Mouse (Mus musculus) neural tube, embryonic 12.5 days (tissue): Measurements from ENCODE around the gene Zyx. TPM values are rescaled to one million over a fixed set of nuclear protein-coding genes. Genes with fewer than 3 reads are reported as not detected.

Experiments used
- ATAC-seq: fragments of 200-750 bp; cut with Nextera tagmentation; 2 replicates; pipeline ENCODE4 v1.8.0; 2017; ENCODE audit warnings: low read depth, mild to moderate bottlenecking, moderate TSS enrichment, moderate library complexity; ENCODE audit not compliant: low FRiP score
- H3K27ac ChIP-seq: fragments of 300-500 bp; sonication (generic); 2 replicates; pipeline ENCODE4 v1.5.1; 2016
- H3K27me3 ChIP-seq: fragments of 300-500 bp; sonication (generic); replicated peaks from 2 replicates; pipeline ENCODE4 v1.6.1; 2016; ENCODE audit warnings: mild to moderate bottlenecking
- H3K36me3 ChIP-seq: fragments of 300-500 bp; sonication (generic); 2 replicates; pipeline ENCODE4 v1.6.1; 2016; ENCODE audit warnings: mild to moderate bottlenecking
- H3K4me1 ChIP-seq: fragments of 300-500 bp; sonication (generic); 2 replicates; pipeline ENCODE4 v1.6.1; 2016
- H3K4me2 ChIP-seq: fragments of 300-500 bp; sonication (generic); replicated peaks from 2 replicates; pipeline ENCODE4 v1.6.1; 2016; ENCODE audit warnings: mild to moderate bottlenecking
- H3K4me3 ChIP-seq: fragments of 300-500 bp; sonication (generic); 2 replicates; pipeline ENCODE4 v1.5.1; 2016
- H3K9ac ChIP-seq: fragments of 300-500 bp; sonication (generic); 2 replicates; pipeline ENCODE4 v1.6.1; 2016; ENCODE audit warnings: mild to moderate bottlenecking
- H3K9me3 ChIP-seq: fragments of 300-500 bp; sonication (generic); 2 replicates; pipeline ENCODE4 v1.6.1; 2016; ENCODE audit warnings: mild to moderate bottlenecking
- WGBS: fragments of 180-500 bp; shearing (Covaris S2); methylation state at CpG from one replicate; pipeline ENCODE4 v1.1.7; 2016; 5-methylcytosine and 5-hydroxymethylcytosine counted together
- polyA plus RNA-seq: library from polyadenylated mRNA; unstranded; fragments of >200 nt; fragmentation: Nextera tagmentation; extraction: Ambion mirVana; gene quantifications from 2 replicates; pipeline ENCODE4 v1.2.1, GENCODE M21; 2016

Zyx gene
- polyA plus RNA-seq, 1 experiment from 2014 or later = 77.5 TPM

GRCm38 (mm10) chr6:42330946-42331345, 18.5 kb upstream of the Zyx start:
- no peak overlapping the region for H3K4me2 ChIP-seq
- 89% methylated on average over 3 of the region's 3 CpGs for WGBS
- H3K27me3 ChIP-seq = no peaks in the 10 kb centered on the region
- no peak for ATAC-seq
- H3K4me3 ChIP-seq = no peak overlapping the region
- H3K4me1 ChIP-seq = no peaks in the 10 kb centered on the region
- no peak overlapping the region for H3K9ac ChIP-seq
- H3K27ac ChIP-seq = no peak overlapping the region
- H3K36me3 ChIP-seq = no peaks in the 10 kb centered on the region
- no peaks in the 10 kb centered on the region for H3K9me3 ChIP-seq

- Histone ChIP-seq H3K9ac (no peak overlapping the region), H3K4me1 (no peaks in the 10 kb centered on the region), H3K27me3 (no peaks in the 10 kb centered on the region), H3K36me3 (no peaks in the 10 kb centered on the region), H3K27ac (no peak overlapping the region), H3K9me3 (no peaks in the 10 kb centered on the region), H3K4me2 (no peak overlapping the region), H3K4me3 (no peak overlapping the region)
- WGBS = 87% methylated on average over 2 of the region's 2 CpGs
- no peak for ATAC-seq
Measured at GRCm38 (mm10) chr6:42339189-42339588, 10.2 kb upstream of the Zyx start.

GRCm38 (mm10) chr6:42339981-42340380, 9.4 kb upstream of the Zyx start:
- ATAC-seq = no peak
- H3K36me3 ChIP-seq = no peaks in the 10 kb centered on the region
- no peaks in the 10 kb centered on the region for H3K4me1 ChIP-seq
- 88% methylated on average over 5 of the region's 5 CpGs for WGBS
- no peak overlapping the region for H3K27ac ChIP-seq
- no peaks in the 10 kb centered on the region for H3K9me3 ChIP-seq
- H3K9ac ChIP-seq = no peak overlapping the region
- no peaks in the 10 kb centered on the region for H3K27me3 ChIP-seq
- H3K4me3 ChIP-seq = no peak overlapping the region
- H3K4me2 ChIP-seq = no peak overlapping the region

- H3K36me3 ChIP-seq = no peaks in the 10 kb centered on the region
- no peak overlapping the region for H3K27ac ChIP-seq
- H3K9ac ChIP-seq = no peak overlapping the region
- ATAC-seq = no peak
- H3K4me1 ChIP-seq = no peaks in the 10 kb centered on the region
- H3K27me3 ChIP-seq = no peaks in the 10 kb centered on the region
- H3K4me3 ChIP-seq = no peak overlapping the region
- no peak overlapping the region for H3K4me2 ChIP-seq
- no peaks in the 10 kb centered on the region for H3K9me3 ChIP-seq
- WGBS = 78% methylated on average over 1 of the region's 1 CpGs
Measured at GRCm38 (mm10) chr6:42342171-42342570, 7.3 kb upstream of the Zyx start.

GRCm38 (mm10) chr6:42343361-42344120, 5.9 kb upstream of the Zyx start:
- H3K27me3 ChIP-seq = no peaks in the 10 kb centered on the region
- H3K4me3 ChIP-seq = no peak overlapping the region
- H3K4me1 ChIP-seq = no peaks in the 10 kb centered on the region
- no peaks in the 10 kb centered on the region for H3K9me3 ChIP-seq
- H3K9ac ChIP-seq = no peak overlapping the region
- no peak overlapping the region for H3K4me2 ChIP-seq
- ATAC-seq = no peak
- 87% methylated on average over 9 of the region's 9 CpGs for WGBS
- H3K27ac ChIP-seq = no peak overlapping the region
- no peaks in the 10 kb centered on the region for H3K36me3 ChIP-seq

- Histone ChIP-seq H3K27ac (no peak overlapping the region), H3K4me3 (no peak overlapping the region), H3K9me3 (no peaks in the 10 kb centered on the region), H3K9ac (no peak overlapping the region), H3K36me3 (no peaks in the 10 kb centered on the region), H3K4me1 (no peaks in the 10 kb centered on the region), H3K4me2 (no peak overlapping the region), H3K27me3 (no peaks in the 10 kb centered on the region)
- 92% methylated on average over 1 of the region's 1 CpGs for WGBS
- ATAC-seq = no peak
Measured at GRCm38 (mm10) chr6:42344255-42344654, 5.2 kb upstream of the Zyx start.

- H3K27ac ChIP-seq = no peak overlapping the region
- H3K9me3 ChIP-seq = no peaks in the 10 kb centered on the region
- peak overlapping the region; percentile 91; the same call in 1 of the 2 replicates for H3K4me2 ChIP-seq
- WGBS = 36% methylated on average over 12 of the region's 12 CpGs
- H3K9ac ChIP-seq = no peak overlapping the region
- ATAC-seq = no peak
- peaks cover 20% of the 10 kb centered on the region for H3K4me1 ChIP-seq
- no peaks in the 10 kb centered on the region for H3K27me3 ChIP-seq
- peaks cover 6% of the 10 kb centered on the region; the same call in 1 of the 2 replicates for H3K36me3 ChIP-seq
- no peak overlapping the region for H3K4me3 ChIP-seq
Measured at GRCm38 (mm10) chr6:42348281-42349005, 987 bp upstream of the Zyx start.

- Histone ChIP-seq H3K4me2 (peak overlapping the region; percentile 91), H3K36me3 (peaks cover 6% of the 10 kb centered on the region; the same call in 1 of the 2 replicates), H3K4me1 (peaks cover 26% of the 10 kb centered on the region), H3K9me3 (no peaks in the 10 kb centered on the region), H3K9ac (peak overlapping the region; percentile 88), H3K4me3 (peak overlapping the region; percentile 74), H3K27me3 (no peaks in the 10 kb centered on the region), H3K27ac (peak overlapping the region; percentile 81)
- 2% methylated on average over 11 of the region's 11 CpGs for WGBS
- ATAC-seq = peak; percentile 61
Measured at GRCm38 (mm10) chr6:42349006-42349425, 414 bp upstream of the Zyx start.

- no peaks in the 10 kb centered on the region for H3K27me3 ChIP-seq
- peak overlapping the region; percentile 91 for H3K4me2 ChIP-seq
- H3K36me3 ChIP-seq = peaks cover 8% of the 10 kb centered on the region; the same call in 1 of the 2 replicates
- peak overlapping the region; percentile 81 for H3K27ac ChIP-seq
- WGBS = under 1% methylated on average over 72 of the region's 72 CpGs
- peak overlapping the region; percentile 74 for H3K4me3 ChIP-seq
- ATAC-seq = peak; percentile 67
- H3K9ac ChIP-seq = peak overlapping the region; percentile 88
- H3K9me3 ChIP-seq = no peaks in the 10 kb centered on the region
- peaks cover 33% of the 10 kb centered on the region for H3K4me1 ChIP-seq
Measured at GRCm38 (mm10) chr6:42350021-42350967, 864 bp downstream of the Zyx start.

GRCm38 (mm10) chr6:42350968-42351775, 1.7 kb downstream of the Zyx start:
- no peaks in the 10 kb centered on the region for H3K9me3 ChIP-seq
- H3K4me2 ChIP-seq = peak overlapping the region; percentile 91
- H3K4me3 ChIP-seq = peak overlapping the region; percentile 74
- H3K27me3 ChIP-seq = no peaks in the 10 kb centered on the region
- H3K9ac ChIP-seq = peak overlapping the region; percentile 88
- ATAC-seq = no peak
- peaks cover 16% of the 10 kb centered on the region for H3K36me3 ChIP-seq
- WGBS = 42% methylated on average over 13 of the region's 13 CpGs
- H3K4me1 ChIP-seq = peaks cover 33% of the 10 kb centered on the region
- no peak overlapping the region for H3K27ac ChIP-seq

GRCm38 (mm10) chr6:42351776-42352485, 2.5 kb downstream of the Zyx start:
- peak overlapping the region; percentile 91 for H3K4me2 ChIP-seq
- H3K4me1 ChIP-seq = peaks cover 33% of the 10 kb centered on the region
- H3K9me3 ChIP-seq = no peaks in the 10 kb centered on the region
- no peak overlapping the region for H3K9ac ChIP-seq
- ATAC-seq = no peak
- WGBS = 90% methylated on average over 7 of the region's 7 CpGs
- H3K36me3 ChIP-seq = peaks cover 23% of the 10 kb centered on the region
- no peaks in the 10 kb centered on the region for H3K27me3 ChIP-seq
- H3K27ac ChIP-seq = no peak overlapping the region
- no peak overlapping the region for H3K4me3 ChIP-seq
